In the genomic region with DNA sequence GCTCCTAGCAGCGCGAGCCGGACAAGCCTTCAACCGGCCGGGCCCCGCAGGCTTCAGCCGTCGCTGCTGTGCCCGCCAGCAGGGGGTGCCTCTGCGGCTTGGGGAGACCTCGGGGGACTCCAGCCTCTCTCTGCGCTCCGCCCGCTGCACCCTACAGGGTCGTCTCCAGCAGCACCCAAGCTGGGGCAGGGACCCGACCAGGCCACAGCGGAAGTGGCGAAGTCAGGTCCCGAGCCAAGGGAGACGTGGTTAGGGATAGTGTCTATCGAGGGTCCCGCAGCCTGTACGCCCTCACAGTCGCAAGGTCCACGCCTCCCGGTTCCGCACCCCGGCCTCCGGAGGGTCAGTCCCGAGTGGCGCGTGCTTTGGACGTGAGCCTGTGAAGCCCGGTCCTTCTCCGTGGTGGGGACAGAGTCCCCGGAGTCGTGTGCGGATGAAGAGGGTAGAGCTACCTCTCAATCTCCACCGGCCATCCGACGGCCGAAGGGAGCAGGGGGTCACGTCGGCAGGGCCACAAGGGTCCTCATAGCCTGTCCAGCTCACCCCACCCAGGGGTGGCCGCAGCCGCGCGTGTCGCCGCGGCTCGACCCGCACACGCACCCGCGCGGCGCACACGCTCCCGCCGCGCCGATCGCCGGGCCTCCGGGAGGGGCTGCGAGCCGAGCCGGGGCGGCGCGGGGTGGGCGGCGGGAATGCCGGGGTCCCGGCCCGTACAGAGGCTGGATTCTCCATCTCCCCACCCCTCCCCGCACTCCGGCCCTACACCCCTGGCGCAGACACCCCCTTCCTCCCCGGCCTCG, we compare ENCODE assay signal across 9 mouse cellular contexts. TPM values are rescaled to one million over a fixed set of nuclear protein-coding genes. Genes with fewer than 3 reads are reported as not detected.
DNase-seq lines count a peak whose midpoint lies in the region; ATAC-seq lines count a peak whose summit lies in the region.
"Had no signal": no experiment of that assay in that cellular context is flagged by ENCODE, and none has a peak within 500 bp of the region (broad histone marks: within the 10 kb centered on the region; RNA-seq: fewer than 3 reads in every experiment).

No protein-coding gene starts in this region.

- H3K36me3 ChIP-seq in forebrain, embryonic 13.5 days (ENCODE audit: poor library complexity, severe bottlenecking) = no peaks in the 10 kb centered on the region

- peak; percentile 37; the same call in 1 of the 2 replicates for ATAC-seq in forebrain, embryonic 13.5 days
- ATAC-seq in megakaryocyte, adult 5-6 weeks (ENCODE audit: poor library complexity, severe bottlenecking) = peak; percentile 73
- no peak for ATAC-seq in erythroblast, adult 5-6 weeks (replicated peaks; ENCODE audit: low FRiP score, poor library complexity, severe bottlenecking)

- peak overlapping the region; percentile 67 for H3K4me3 ChIP-seq in forebrain, embryonic 13.5 days
- H3K4me3 ChIP-seq: erythroblast, embryonic 14.5 days had no signal

- intact Hi-C loops in heart, postnatal 36 days (cut with DNase I) = loop anchor here (1.0 to 5.0 kb wide), 3 partner anchors 43 to 129 kb away; no protein-coding TSS in a partner anchor

- no peaks in the 10 kb centered on the region for H3K9me3 ChIP-seq in forebrain, embryonic 13.5 days (replicated peaks)

- H3K27me3 ChIP-seq in forebrain, embryonic 13.5 days = peaks cover 62% of the 10 kb centered on the region

- H3K4me2 ChIP-seq in forebrain, embryonic 13.5 days = peak overlapping the region; percentile 96

- peaks cover 57% of the 10 kb centered on the region for H3K4me1 ChIP-seq in forebrain, embryonic 13.5 days

- WGBS in forebrain, embryonic 13.5 days = 1% methylated on average over 74 of the region's 82 CpGs

- peak overlapping the region; percentile 73 for H3K27ac ChIP-seq in forebrain, embryonic 13.5 days

- peak; percentile 83 for DNase-seq in MN1 (ENCODE audit: low spot score)
- DNase-seq in c-Kit-positive CD71-negative TER-119-negative erythroid progenitor cells, embryonic 14.5 days (ENCODE audit: low read depth) = peak; percentile 32
- peak; percentile 52 to 71 for DNase-seq in heart, postnatal 36 days
- DNase-seq in layer of hippocampus, postnatal 36 days = peak; percentile 53
- peak; percentile 60 for DNase-seq in right cerebral cortex, postnatal 14 days

- peak overlapping the region; percentile 82 for H3K9ac ChIP-seq in forebrain, embryonic 13.5 days

RNA-seq across cellular contexts. Expression of gene Cdh22, which starts 1.0 kb away (rescaled TPM):
- polyA plus RNA-seq in forebrain, embryonic 13.5 days (2015; fragmentation: Nextera tagmentation; extraction: Ambion mirVana) = 5.0 and 6.2 TPM in 2 replicates
- total RNA-seq in heart, postnatal 36 days (2021) = under 1 TPM; 0.43 to 0.50 TPM
- 10 to 100 TPM; 12.9 to 13.1 TPM for total RNA-seq in layer of hippocampus, postnatal 36 days (2021)
- total RNA-seq in megakaryocyte, adult 5-6 weeks (2015) = 0.09 TPM in 1 of 2 replicates, not detected in the other
- total RNA-seq in megakaryocyte, adult 5-6 weeks (2017) = 0.07 TPM in 1 of 2 replicates, not detected in the other
- total RNA-seq in erythroblast, adult 5-6 weeks (2015; ENCODE audit: low replicate concordance) = not detected in 2 replicates
- not detected in 2 replicates for total RNA-seq in erythroblast, adult 5-6 weeks (2017; ENCODE audit: low replicate concordance)
- polyA plus RNA-seq: erythroblast, embryonic 14.5 days had no signal

RNA-seq across cellular contexts. Expression of gene Slc35c2, which starts 54.0 kb away (rescaled TPM):
- polyA plus RNA-seq in forebrain, embryonic 13.5 days (2015; fragmentation: Nextera tagmentation; extraction: Ambion mirVana) = 63.8 and 67.2 TPM in 2 replicates
- 10 to 100 TPM; 17.2 to 18.3 TPM for total RNA-seq in heart, postnatal 36 days (2021)
- total RNA-seq in layer of hippocampus, postnatal 36 days (2021) = 10 to 100 TPM; 94.0 to 98.4 TPM
- total RNA-seq in megakaryocyte, adult 5-6 weeks (2015) = 57.2 and 57.5 TPM in 2 replicates
- 52.8 and 71.8 TPM in 2 replicates for total RNA-seq in megakaryocyte, adult 5-6 weeks (2017)
- total RNA-seq in erythroblast, adult 5-6 weeks (2015; ENCODE audit: low replicate concordance) = 22.6 and 34.2 TPM in 2 replicates
- total RNA-seq in erythroblast, adult 5-6 weeks (2017; ENCODE audit: low replicate concordance) = 10.0 and 14.6 TPM in 2 replicates

Comparison
In these comparisons a context has a peak if more than half of its experiments do, and no peak if none do; other contexts are left out.
1. DNase-seq: peak in every context shown above with its lines; median percentile 83 in MN1; 62 in heart, postnatal 36 days; 60 in right cerebral cortex, postnatal 14 days; 53 in layer of hippocampus, postnatal 36 days; 32 in c-Kit-positive CD71-negative TER-119-negative erythroid progenitor cells, embryonic 14.5 days.
2. RNA of gene Cdh22, which starts 1.0 kb away (total RNA-seq): 12.9 to 13.1 TPM in layer of hippocampus, postnatal 36 days; 0.43 to 0.50 TPM in heart, postnatal 36 days, 0.07 to 0.09 TPM in megakaryocyte, adult 5-6 weeks and not detected in erythroblast, adult 5-6 weeks; every median in the first group is over 4 times any median in the second.